Mouse (Mus musculus) liver, embryonic 14.5 days (tissue): ENCODE results near the gene Vsig8. TPM values are rescaled to one million over a fixed set of nuclear protein-coding genes. Genes with fewer than 3 reads are reported as not detected.
A peak's percentile ranks its signal among the peaks of the same experiment; 100 is the strongest.

ENCODE experiments used
- ATAC-seq: fragments of 200-750 bp; cut with Nextera tagmentation; 2 replicates; pipeline ENCODE4 v1.8.0; 2017; ENCODE audit warnings: moderate number of reproducible peaks, mild to moderate bottlenecking, moderate library complexity; ENCODE audit not compliant: insufficient read depth
- DNase-seq, 3 experiments: peaks; one replicate each; pipeline ENCODE4 v3.0.0-alpha.2; 2012 to 2013; ENCODE audit warnings: low read depth in 3 of 3, low spot score in 3 of 3
- H3K27ac ChIP-seq: fragments of 300-500 bp; sonication (generic); 2 replicates; pipeline ENCODE4 v1.5.1; 2014; ENCODE audit warnings: moderate library complexity, mild to moderate bottlenecking, control low read depth, inconsistent platforms
- H3K27me3 ChIP-seq: fragments of 300-500 bp; sonication (generic); 2 replicates; pipeline ENCODE4 v1.6.1; 2014; ENCODE audit warnings: mild to moderate bottlenecking, low read length, moderate library complexity; ENCODE audit not compliant: control insufficient read depth, insufficient read depth
- H3K36me3 ChIP-seq: fragments of 300-500 bp; sonication (generic); replicated peaks from 2 replicates; pipeline ENCODE4 v1.6.1; 2014; ENCODE audit warnings: low read depth; ENCODE audit not compliant: control insufficient read depth, insufficient read depth
- H3K4me1 ChIP-seq, 2 experiments: fragments of 200-500 bp in 1 of 2; fragments of 300-500 bp in 1 of 2; sonication (generic) in 1 of 2; replicated peaks; 2 replicates each; pipeline ENCODE4 v1.6.1; 2012 to 2014; ENCODE audit warnings: antibody characterized with exemption in 1 of 2, inconsistent platforms in 1 of 2, low read length in 1 of 2; ENCODE audit not compliant: control insufficient read depth in 2 of 2, insufficient read depth in 2 of 2
- H3K4me2 ChIP-seq: fragments of 300-500 bp; sonication (generic); 2 replicates; pipeline ENCODE4 v1.6.1; 2014; ENCODE audit warnings: low read depth, mild to moderate bottlenecking, control low read depth, moderate library complexity
- H3K4me3 ChIP-seq, 2 experiments: fragments of 200-500 bp in 1 of 2; fragments of 300-500 bp in 1 of 2; sonication (generic) in 1 of 2; 2 replicates each; pipeline ENCODE4 v1.5.1; 2012 to 2014; ENCODE audit warnings: low read depth in 2 of 2, low read length in 2 of 2, mild to moderate bottlenecking in 2 of 2, control low read depth in 1 of 2, inconsistent platforms in 1 of 2, moderate library complexity in 1 of 2; ENCODE audit not compliant: insufficient read depth in 1 of 2
- H3K9ac ChIP-seq: fragments of 300-500 bp; sonication (generic); replicated peaks from 2 replicates; pipeline ENCODE4 v1.6.1; 2014; ENCODE audit warnings: mild to moderate bottlenecking, control low read depth, moderate library complexity
- H3K9me3 ChIP-seq: fragments of 300-500 bp; sonication (generic); 2 replicates; pipeline ENCODE4 v1.6.1; 2016; ENCODE audit warnings: low read length, mixed read lengths; ENCODE audit not compliant: control insufficient read depth
- CTCF ChIP-seq: IDR thresholded peaks from 2 replicates; pipeline ENCODE4 v1.5.1; 2016; ENCODE audit warnings: antibody characterized with exemption, low read depth, control low read depth
- EP300 ChIP-seq: IDR thresholded peaks from 2 replicates; pipeline ENCODE4 v1.6.1; 2016; ENCODE audit warnings: antibody characterized with exemption, low read depth
- WGBS: fragments of 180-500 bp; shearing (Covaris S2); extraction: QIAGEN DNeasy Blood & Tissue Kit; methylation state at CpG from one replicate; pipeline ENCODE4 v1.1.7; 2014; ENCODE audit not compliant: insufficient replicate concordance; 5-methylcytosine and 5-hydroxymethylcytosine counted together
- polyA plus RNA-seq, 2 experiments: library from polyadenylated mRNA; depleted of rRNA in 1 of 2; stranded (reverse) in 1 of 2; unstranded in 1 of 2; fragments of >200 nt; fragmentation: Nextera tagmentation in 1 of 2; extraction: Ambion mirVana in 1 of 2; gene quantifications; 2 replicates each; pipeline versions ENCODE4 v1.2.1 to v1.2.3; 2012 to 2014

Vsig8 gene
- polyA plus RNA-seq (2012; rRNA removed) = not detected in 2 replicates
- not detected in 2 replicates for polyA plus RNA-seq (2014; fragmentation: Nextera tagmentation; extraction: Ambion mirVana)

- no peak for TF ChIP-seq EP300
- no peak for TF ChIP-seq CTCF
- Histone ChIP-seq H3K4me2 (no peak within 1 kb of the TSS), H3K9ac (no peak within 1 kb of the TSS), H3K4me3 (no peak within 1 kb of the TSS), H3K36me3 (no peaks in the 10 kb centered on the region), H3K4me1 (no peaks in the 10 kb centered on the region), H3K27me3 (peaks cover 1% of the 10 kb centered on the region), H3K9me3 (no peaks in the 10 kb centered on the region), H3K27ac (no peak within 1 kb of the TSS)
- DNase-seq (no peak), ATAC-seq (no peak)
- 60% methylated on average over 11 of the region's 11 CpGs for WGBS
Measured at GRCm38 (mm10) chr1:172555638-172556037, at the start of gene Vsig8. Vsig8 (plus strand) TSS chr1:172555938.

- Histone ChIP-seq H3K9ac (no peak overlapping the region), H3K9me3 (no peaks in the 10 kb centered on the region), H3K27ac (no peak overlapping the region), H3K4me1 (peaks cover 0 to 29% of the 10 kb centered on the region in 2 experiments; a peak in 2 of 4 replicates), H3K27me3 (no peaks in the 10 kb centered on the region), H3K4me2 (no peak overlapping the region), H3K36me3 (peaks cover 3% of the 10 kb centered on the region), H3K4me3 (no peak overlapping the region)
- ATAC-seq (no peak), DNase-seq (no peak)
- no peak for TF ChIP-seq EP300
- no peak for TF ChIP-seq CTCF
- WGBS = 48% methylated on average over 5 of the region's 5 CpGs
Measured at GRCm38 (mm10) chr1:172507001-172507400, 48.7 kb upstream of the Vsig8 start.

GRCm38 (mm10) chr1:172507701-172508100 is 48.0 kb upstream of the Vsig8 start:
- Histone ChIP-seq H3K27me3 (no peaks in the 10 kb centered on the region), H3K4me1 (peaks cover 0 to 28% of the 10 kb centered on the region in 2 experiments; a peak in 2 of 4 replicates), H3K27ac (no peak overlapping the region), H3K36me3 (peaks cover 3% of the 10 kb centered on the region), H3K4me2 (no peak overlapping the region), H3K9me3 (no peaks in the 10 kb centered on the region), H3K9ac (no peak overlapping the region), H3K4me3 (no peak overlapping the region)
- ATAC-seq (no peak), DNase-seq (no peak)
- TF ChIP-seq EP300 = no peak
- TF ChIP-seq CTCF = no peak
- 50% methylated on average over 3 of the region's 3 CpGs for WGBS

- Histone ChIP-seq H3K27ac (no peak overlapping the region), H3K27me3 (no peaks in the 10 kb centered on the region), H3K4me2 (no peak overlapping the region), H3K36me3 (peaks cover 3% of the 10 kb centered on the region), H3K4me1 (peaks cover 0 to 31% of the 10 kb centered on the region in 2 experiments; a peak in 2 of 4 replicates), H3K9me3 (no peaks in the 10 kb centered on the region), H3K4me3 (no peak overlapping the region), H3K9ac (no peak overlapping the region)
- ATAC-seq = peak; percentile 47; the same call in 1 of the 2 replicates
- DNase-seq = no peak
- whole genome bisulfite sequencing = 18% methylated on average over 2 of the region's 2 CpGs
- TF ChIP-seq EP300 (no peak), CTCF (no peak)
Measured at GRCm38 (mm10) chr1:172508172-172508571, 47.6 kb upstream of the Vsig8 start.

- Histone ChIP-seq H3K36me3 (peaks cover 3% of the 10 kb centered on the region), H3K27ac (no peak overlapping the region), H3K4me2 (no peak overlapping the region), H3K4me1 (peaks cover 0 to 33% of the 10 kb centered on the region in 2 experiments; a peak in 2 of 4 replicates), H3K27me3 (no peaks in the 10 kb centered on the region), H3K9me3 (no peaks in the 10 kb centered on the region), H3K9ac (no peak overlapping the region), H3K4me3 (no peak overlapping the region)
- ATAC-seq = no peak
- DNase-seq = no peak
- 61% methylated on average over 5 of the region's 5 CpGs for WGBS
- TF ChIP-seq CTCF (no peak), EP300 (no peak)
Measured at GRCm38 (mm10) chr1:172509235-172509634, 46.5 kb upstream of the Vsig8 start.
